Mouse (Mus musculus) lung, embryonic 15.5 days (tissue): ENCODE data around the gene Fsd1. TPM values are rescaled to one million over a fixed set of nuclear protein-coding genes. Genes with fewer than 3 reads are reported as not detected.
A peak's percentile ranks its signal among the peaks of the same experiment; 100 is the strongest.

ENCODE experiments used
- ATAC-seq: fragments of 200-750 bp; cut with Nextera tagmentation; 2 replicates; pipeline ENCODE4 v1.8.0; 2017; ENCODE audit warnings: moderate number of reproducible peaks, borderline replicate concordance; ENCODE audit not compliant: low FRiP score, low TSS enrichment; ENCODE audit errors: extremely low read depth
- H3K27ac ChIP-seq: fragments of 300-500 bp; sonication (generic); 2 replicates; pipeline ENCODE4 v1.5.1; 2015; ENCODE audit warnings: moderate library complexity, mild to moderate bottlenecking, inconsistent platforms
- H3K27me3 ChIP-seq: fragments of 300-500 bp; sonication (generic); 2 replicates; pipeline ENCODE4 v1.6.1; 2015; ENCODE audit warnings: inconsistent platforms
- H3K36me3 ChIP-seq: fragments of 300-500 bp; sonication (generic); 2 replicates; pipeline ENCODE4 v1.6.1; 2015; ENCODE audit warnings: inconsistent platforms
- H3K4me1 ChIP-seq: fragments of 300-500 bp; sonication (generic); 2 replicates; pipeline ENCODE4 v1.6.1; 2015; ENCODE audit warnings: inconsistent platforms
- H3K4me2 ChIP-seq: fragments of 300-500 bp; sonication (generic); 2 replicates; pipeline ENCODE4 v1.6.1; 2015; ENCODE audit warnings: inconsistent platforms, mild to moderate bottlenecking, moderate library complexity
- H3K4me3 ChIP-seq: fragments of 300-500 bp; sonication (generic); 2 replicates; pipeline ENCODE4 v1.5.1; 2015; ENCODE audit warnings: mild to moderate bottlenecking, inconsistent platforms
- H3K9ac ChIP-seq: fragments of 300-500 bp; sonication (generic); 2 replicates; pipeline ENCODE4 v1.6.1; 2015; ENCODE audit warnings: inconsistent platforms
- H3K9me3 ChIP-seq: fragments of 300-500 bp; sonication (generic); 2 replicates; pipeline ENCODE4 v1.6.1; 2016; ENCODE audit warnings: inconsistent platforms
- WGBS: fragments of 180-500 bp; shearing (Covaris S2); methylation state at CpG from one replicate; pipeline ENCODE4 v1.1.7; 2015; 5-methylcytosine and 5-hydroxymethylcytosine counted together
- polyA plus RNA-seq: library from polyadenylated mRNA; unstranded; fragments of >200 nt; fragmentation: Nextera tagmentation; extraction: Ambion mirVana; gene quantifications from 2 replicates; pipeline ENCODE4 v1.2.1, GENCODE M21; 2015

The Fsd1 gene
- polyA plus RNA-seq, 1 experiment from 2014 or later = 7.7 TPM

DNA sequence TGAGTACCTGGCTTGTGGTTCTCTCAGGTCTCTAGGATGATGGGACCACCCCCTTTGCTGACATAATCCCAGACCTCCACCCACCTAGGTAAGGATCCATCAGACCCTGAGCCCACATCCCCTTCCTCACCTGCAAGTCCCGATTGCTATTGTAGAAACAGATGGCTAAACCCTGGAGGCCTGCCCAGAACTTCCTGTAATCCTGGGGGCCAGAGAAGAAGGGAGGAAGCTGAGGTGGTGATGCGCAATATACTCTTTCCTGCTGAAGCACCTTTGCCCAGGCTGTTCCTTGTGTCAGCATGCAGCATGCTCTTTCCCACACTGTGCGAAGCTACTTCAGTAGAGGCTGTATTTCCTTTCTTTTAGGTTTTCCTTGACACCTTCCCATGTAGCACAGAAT, 16.7 kb downstream of the Fsd1 start:
- Histone ChIP-seq H3K9ac (no peak overlapping the region), H3K27me3 (peaks cover 11% of the 10 kb centered on the region; the same call in 1 of the 2 replicates), H3K4me2 (no peak overlapping the region), H3K27ac (no peak overlapping the region), H3K4me1 (peaks cover 9% of the 10 kb centered on the region; the same call in 1 of the 2 replicates), H3K36me3 (no peaks in the 10 kb centered on the region), H3K9me3 (no peaks in the 10 kb centered on the region), H3K4me3 (no peak overlapping the region)
- WGBS = 79% methylated on average over 3 of the region's 3 CpGs
- ATAC-seq = no peak

- Histone ChIP-seq H3K27ac (peak within 1 kb of the TSS; percentile 38; the same call in 1 of the 2 replicates), H3K9ac (peak within 1 kb of the TSS; percentile 31; the same call in 1 of the 2 replicates), H3K4me1 (peaks cover 19% of the 10 kb centered on the region), H3K36me3 (no peaks in the 10 kb centered on the region), H3K4me2 (peak within 1 kb of the TSS; percentile 47), H3K27me3 (peaks cover 3% of the 10 kb centered on the region; the same call in 1 of the 2 replicates), H3K9me3 (no peaks in the 10 kb centered on the region), H3K4me3 (peak within 1 kb of the TSS; percentile 29)
- no peak for ATAC-seq
- 28% methylated on average over 13 of the region's 13 CpGs for WGBS
These were observed 19.2 kb downstream of the Fsd1 start, which contains the start of the genes Stap2 and Mpnd for GRCm38 (mm10) chr17:56005415-56006061. Stap2 (minus strand) TSS chr17:56005584. Mpnd (plus strand) TSS chr17:56005711.

GRCm38 (mm10) chr17:56006956-56007355, 20.6 kb downstream of the Fsd1 start:
- Histone ChIP-seq H3K9ac (no peak overlapping the region), H3K4me2 (no peak overlapping the region), H3K4me3 (no peak overlapping the region), H3K27me3 (no peaks in the 10 kb centered on the region), H3K27ac (no peak overlapping the region; the same call in 1 of the 2 replicates), H3K4me1 (peaks cover 23% of the 10 kb centered on the region), H3K9me3 (no peaks in the 10 kb centered on the region), H3K36me3 (peaks cover 7% of the 10 kb centered on the region; the same call in 1 of the 2 replicates)
- ATAC-seq = no peak
- WGBS = 49% methylated on average over 10 of the region's 10 CpGs

GRCm38 (mm10) chr17:56007444-56008355, 21.4 kb downstream of the Fsd1 start:
- peak; percentile 9 for ATAC-seq
- Histone ChIP-seq H3K9me3 (no peaks in the 10 kb centered on the region), H3K27ac (peak overlapping the region; percentile 91), H3K27me3 (no peaks in the 10 kb centered on the region), H3K4me1 (peaks cover 23% of the 10 kb centered on the region), H3K4me3 (peak overlapping the region; percentile 96), H3K9ac (peak overlapping the region; percentile 30), H3K36me3 (peaks cover 13% of the 10 kb centered on the region; the same call in 1 of the 2 replicates), H3K4me2 (peak overlapping the region; percentile 98)
- WGBS = 20% methylated on average over 14 of the region's 14 CpGs

GRCm38 (mm10) chr17:56008356-56009087, 22.2 kb downstream of the Fsd1 start:
- H3K4me2 ChIP-seq = peak overlapping the region; percentile 98
- no peaks in the 10 kb centered on the region for H3K9me3 ChIP-seq
- H3K36me3 ChIP-seq = peaks cover 19% of the 10 kb centered on the region; the same call in 1 of the 2 replicates
- WGBS = under 1% methylated on average over 21 of the region's 21 CpGs
- H3K27ac ChIP-seq = peak overlapping the region; percentile 91
- H3K9ac ChIP-seq = peak overlapping the region; percentile 83
- H3K4me3 ChIP-seq = peak overlapping the region; percentile 96
- peak; percentile 92 for ATAC-seq
- H3K27me3 ChIP-seq = no peaks in the 10 kb centered on the region
- H3K4me1 ChIP-seq = peaks cover 23% of the 10 kb centered on the region

GRCm38 (mm10) chr17:56009088-56009961, 23.0 kb downstream of the Fsd1 start:
- Histone ChIP-seq H3K9me3 (no peaks in the 10 kb centered on the region), H3K9ac (peak overlapping the region; percentile 83), H3K36me3 (peaks cover 23% of the 10 kb centered on the region; the same call in 1 of the 2 replicates), H3K4me3 (peak overlapping the region; percentile 96), H3K4me1 (peaks cover 23% of the 10 kb centered on the region), H3K27me3 (no peaks in the 10 kb centered on the region), H3K4me2 (peak overlapping the region; percentile 98), H3K27ac (peak overlapping the region; percentile 91)
- under 1% methylated on average over 62 of the region's 62 CpGs for WGBS
- peak; percentile 90 for ATAC-seq

- H3K36me3 ChIP-seq = peaks cover 26% of the 10 kb centered on the region
- ATAC-seq = no peak
- H3K4me3 ChIP-seq = peak overlapping the region; percentile 96
- H3K27me3 ChIP-seq = no peaks in the 10 kb centered on the region
- no peaks in the 10 kb centered on the region for H3K9me3 ChIP-seq
- peak overlapping the region; percentile 83 for H3K9ac ChIP-seq
- H3K27ac ChIP-seq = peak overlapping the region; percentile 91; the same call in 1 of the 2 replicates
- WGBS = 25% methylated on average over 2 of the region's 2 CpGs
- H3K4me2 ChIP-seq = peak overlapping the region; percentile 98
- peaks cover 23% of the 10 kb centered on the region for H3K4me1 ChIP-seq
These were observed 23.6 kb downstream of the Fsd1 start for GRCm38 (mm10) chr17:56009962-56010240.

GRCm38 (mm10) chr17:56010255-56010654, 23.9 kb downstream of the Fsd1 start:
- no peaks in the 10 kb centered on the region for H3K27me3 ChIP-seq
- H3K4me2 ChIP-seq = peak overlapping the region; percentile 98
- H3K9me3 ChIP-seq = no peaks in the 10 kb centered on the region
- WGBS = 51% methylated on average over 14 of the region's 14 CpGs
- peaks cover 23% of the 10 kb centered on the region for H3K4me1 ChIP-seq
- H3K36me3 ChIP-seq = peaks cover 30% of the 10 kb centered on the region
- no peak for ATAC-seq
- peak overlapping the region; percentile 96 for H3K4me3 ChIP-seq
- H3K9ac ChIP-seq = peak overlapping the region; percentile 83
- H3K27ac ChIP-seq = 0 out of 2 replicates have a peak overlapping the region, but pooled peaks have one; percentile 91

DNA sequence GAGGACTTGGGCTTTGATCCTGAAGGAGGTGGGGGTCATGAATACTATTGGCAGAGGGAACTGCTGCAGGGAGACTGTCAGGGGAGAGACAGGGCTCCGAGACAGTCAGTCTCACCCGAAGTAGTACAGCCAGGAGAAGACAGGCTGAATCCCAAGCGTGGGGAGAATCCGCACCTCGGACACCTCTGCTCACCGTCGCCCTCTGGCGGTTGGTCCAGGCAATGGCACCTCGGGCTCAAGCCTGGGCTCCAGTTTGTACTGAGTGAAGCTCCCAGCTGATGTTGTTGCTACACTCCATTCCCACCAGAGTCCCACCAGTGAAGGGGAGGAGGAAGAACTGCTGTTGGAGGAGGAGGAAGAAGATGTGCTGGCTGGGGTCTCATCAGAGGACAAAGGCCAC, 24.4 kb downstream of the Fsd1 start:
- Histone ChIP-seq H3K9ac (0 out of 2 replicates have a peak overlapping the region, but pooled peaks have one; percentile 83), H3K4me2 (peak overlapping the region; percentile 98), H3K27me3 (no peaks in the 10 kb centered on the region), H3K9me3 (no peaks in the 10 kb centered on the region), H3K4me1 (peaks cover 21% of the 10 kb centered on the region), H3K4me3 (peak overlapping the region; percentile 96), H3K27ac (no peak overlapping the region), H3K36me3 (peaks cover 34% of the 10 kb centered on the region)
- no peak for ATAC-seq
- WGBS = 5% methylated on average over 9 of the region's 9 CpGs

DNA sequence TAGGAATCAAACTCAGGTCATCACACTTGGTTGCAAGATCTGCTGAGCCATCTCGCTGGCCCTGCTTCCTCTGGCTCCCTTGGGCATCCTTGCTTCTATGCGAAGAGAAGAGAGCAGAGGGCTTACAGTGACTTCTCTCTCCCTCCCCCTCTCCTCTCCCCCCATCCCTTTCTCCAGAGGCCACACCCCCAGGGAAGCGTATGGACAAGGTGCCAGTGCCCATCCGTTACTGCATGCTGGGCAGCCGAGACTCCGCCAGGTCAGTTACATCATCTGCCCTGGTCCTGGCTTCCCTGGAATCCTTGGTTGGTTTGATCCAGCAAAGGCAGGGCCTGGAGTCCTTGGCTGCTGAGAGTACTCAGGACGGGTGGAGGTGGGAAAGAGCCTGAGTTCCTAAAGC, 25.1 kb downstream of the Fsd1 start:
- Histone ChIP-seq H3K36me3 (peaks cover 42% of the 10 kb centered on the region), H3K4me3 (no peak overlapping the region), H3K4me2 (no peak overlapping the region), H3K27ac (no peak overlapping the region), H3K27me3 (no peaks in the 10 kb centered on the region), H3K9ac (no peak overlapping the region), H3K4me1 (peaks cover 21% of the 10 kb centered on the region), H3K9me3 (no peaks in the 10 kb centered on the region)
- WGBS = 85% methylated on average over 7 of the region's 7 CpGs
- no peak for ATAC-seq
